Mouse (Mus musculus): ENCODE results near the gene Tnmd.

GRCm38 (mm10) chrX:133898014-133898542, 47.3 kb downstream of the Tnmd start, which contains the start of gene Tspan6:
- TF ChIP-seq CTCF (IDR thresholded peaks at IDR 0.05): peak; percentile 56
- no peak for TF ChIP-seq EP300 (IDR thresholded peaks at IDR 0.05)

All from lung, postnatal 0 days (tissue).